Mouse (Mus musculus): Measurements from ENCODE around the gene Olfr155. TPM values are rescaled to one million over a fixed set of nuclear protein-coding genes. Genes with fewer than 3 reads are reported as not detected.

The Olfr155 gene
- total RNA-seq, 2 experiments from 2014 or later = not detected

- no peak for DNase-seq
Observed at GRCm38 (mm10) chr4:43897209-43897608, 45.8 kb downstream of the Olfr155 start.

GRCm38 (mm10) chr4:43899197-43899596 is 47.8 kb downstream of the Olfr155 start:
- DNase-seq = no peak

- no peak for DNase-seq
Observed at GRCm38 (mm10) chr4:43903690-43904089, 52.3 kb downstream of the Olfr155 start.

- peak; percentile 55 for DNase-seq
Observed at GRCm38 (mm10) chr4:43906443-43906842, 55.1 kb downstream of the Olfr155 start.

Other genes starting within 250 kb of the Olfr155 start
- gene Npr2, start 219.6 kb upstream of the Olfr155 start, total RNA-seq (2021) = 10 to 100 TPM; 35.1 to 35.8 TPM
- gene Spag8, start 198.0 kb upstream of the Olfr155 start, total RNA-seq (2021) = under 1 TPM in 1 of 2 experiments, not detected in 1; 0.32 TPM
- 10 to 100 TPM; 92.2 to 98.4 TPM for gene Hint2, start 195.1 kb upstream of the Olfr155 start, total RNA-seq (2021)
- gene Tmem8b, start 182.6 kb upstream of the Olfr155 start, total RNA-seq (2021) = 10 to 100 TPM; 15.4 to 17.9 TPM
- under 1 TPM in 1 of 2 experiments, not detected in 1; 0.23 TPM for gene Fam221b, start 182.4 kb upstream of the Olfr155 start, total RNA-seq (2021)
- not detected for gene Olfr70, start 150.8 kb upstream of the Olfr155 start, total RNA-seq (2021)
- not detected for gene Olfr71, start 141.3 kb upstream of the Olfr155 start, total RNA-seq (2021)
- 1 to 10 TPM; 3.2 to 3.4 TPM for gene Hrct1, start 124.4 kb upstream of the Olfr155 start, total RNA-seq (2021)
- gene Spaar, start 121.5 kb upstream of the Olfr155 start, total RNA-seq (2021) = 1 to 10 TPM; 2.0 to 2.3 TPM
- not detected for gene Olfr159, start 80.6 kb upstream of the Olfr155 start, total RNA-seq (2021)
- not detected for gene Olfr156, start 27.7 kb upstream of the Olfr155 start, total RNA-seq (2021)
- not detected for gene Olfr157, start 11.4 kb upstream of the Olfr155 start, total RNA-seq (2021)
- 10 to 100 TPM; 11.7 to 11.9 TPM for gene Reck, start 24.0 kb downstream of the Olfr155 start, total RNA-seq (2021)
- gene Glipr2, start 105.8 kb downstream of the Olfr155 start, total RNA-seq (2021) = 10 to 100 TPM; 31.0 to 32.9 TPM
- under 1 TPM; 0.26 to 0.47 TPM for gene Ccin, start 131.9 kb downstream of the Olfr155 start, total RNA-seq (2021)
- 100 to 1,000 TPM; 108 TPM for gene Clta, start 152.9 kb downstream of the Olfr155 start, total RNA-seq (2021)
- 10 to 100 TPM; 46.6 to 49.7 TPM for gene Gne, start 232.6 kb downstream of the Olfr155 start, total RNA-seq (2021)

Data from heart, postnatal 4 days (tissue).